In the genomic region with DNA sequence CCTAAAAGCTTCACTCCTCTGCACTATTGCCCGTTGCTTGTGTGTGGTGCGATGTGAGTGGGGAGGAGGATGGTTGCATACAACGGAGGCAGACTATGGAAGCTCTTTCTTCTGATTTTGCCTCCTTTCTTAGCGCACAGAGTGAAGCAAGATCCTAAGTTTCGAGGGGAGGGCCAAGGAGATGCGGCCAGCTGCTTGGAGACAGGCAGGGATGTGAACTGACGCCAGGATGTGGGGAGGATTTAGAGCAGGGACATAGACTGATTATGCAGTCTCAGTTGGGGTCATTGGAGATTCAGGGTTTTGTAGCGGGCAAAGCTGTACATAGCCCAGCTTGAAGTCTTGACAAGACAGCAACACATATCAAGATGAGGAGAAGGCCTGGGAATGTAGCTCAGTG, we compare ENCODE assay signal across 17 mouse cellular contexts. TPM values are rescaled to one million over a fixed set of nuclear protein-coding genes. Genes with fewer than 3 reads are reported as not detected.
DNase-seq lines count a peak whose midpoint lies in the region; ATAC-seq and TF ChIP-seq lines count a peak whose summit lies in the region.
"Had no signal": no experiment of that assay in that cellular context is flagged by ENCODE, and none has a peak within 500 bp of the region (broad histone marks: within the 10 kb centered on the region; RNA-seq: fewer than 3 reads in every experiment).

No protein-coding gene starts in this region.

- WGBS in heart, adult 2 months = 64% methylated on average over 8 of the region's 8 CpGs
- 69% methylated on average over 8 of the region's 8 CpGs for WGBS in kidney, embryonic 16.5 days
- WGBS in lung, postnatal 0 days = 57% methylated on average over 8 of the region's 8 CpGs

- no peaks in the 10 kb centered on the region for H3K79me2 ChIP-seq in heart, adult 2 months (replicated peaks; ENCODE audit: control insufficient read depth, insufficient read depth, low read length)

- H3K27ac ChIP-seq in heart, adult 2 months = peak overlapping the region; percentile 54
- no peak overlapping the region for H3K27ac ChIP-seq in kidney, embryonic 16.5 days (ENCODE audit: low read length)
- H3K27ac ChIP-seq in lung, postnatal 0 days (ENCODE audit: low read length) = no peak overlapping the region
- H3K27ac ChIP-seq: embryonic facial prominence, embryonic 15.5 days; forebrain, embryonic 10.5 days; hindbrain, embryonic 12.5 days had no signal

- intact Hi-C loops in heart, adult 2 months (cut with DNase I) = no loop called here
- intact Hi-C loops in heart, postnatal 36 days (cut with DNase I) = loop anchor here (5.0 kb wide), 1 partner anchor 119 kb away; the partner anchor contains the start of gene Itm2b

- H3K36me3 ChIP-seq in heart, adult 2 months (ENCODE audit: control insufficient read depth, insufficient read depth, low read length) = no peaks in the 10 kb centered on the region; the same call in 1 of the 2 replicates
- H3K36me3 ChIP-seq in kidney, embryonic 16.5 days (ENCODE audit: insufficient read depth, low read length) = no peaks in the 10 kb centered on the region
- no peaks in the 10 kb centered on the region for H3K36me3 ChIP-seq in lung, postnatal 0 days (ENCODE audit: insufficient read depth, low read length)
- H3K36me3 ChIP-seq: embryonic facial prominence, embryonic 15.5 days; forebrain, embryonic 10.5 days; heart, embryonic 12.5 days; hindbrain, embryonic 12.5 days had no signal

- TF ChIP-seq CTCF in heart, adult 2 months (IDR thresholded peaks at IDR 0.05) = no peak
- no peak for TF ChIP-seq CTCF in lung, postnatal 0 days (IDR thresholded peaks at IDR 0.05)

- no peak overlapping the region for H3K9ac ChIP-seq in heart, adult 2 months (ENCODE audit: low read depth, low read length)
- H3K9ac ChIP-seq in kidney, embryonic 16.5 days (replicated peaks; ENCODE audit: low read length) = no peak overlapping the region; the same call in 1 of the 2 replicates
- no peak overlapping the region for H3K9ac ChIP-seq in lung, postnatal 0 days (replicated peaks; ENCODE audit: low read depth)
- H3K9ac ChIP-seq: embryonic facial prominence, embryonic 15.5 days; heart, embryonic 12.5 days; hindbrain, embryonic 12.5 days had no signal

- H3K4me3 ChIP-seq in heart, adult 2 months = no peak overlapping the region
- H3K4me3 ChIP-seq in kidney, embryonic 16.5 days (ENCODE audit: low read length) = no peak overlapping the region
- no peak overlapping the region for H3K4me3 ChIP-seq in lung, postnatal 0 days (ENCODE audit: low read depth, low read length)
- H3K4me3 ChIP-seq: embryonic facial prominence, embryonic 15.5 days; erythroblast, embryonic 14.5 days; forebrain, embryonic 10.5 days; heart, embryonic 12.5 days; hindbrain, embryonic 12.5 days had no signal

- DNase-seq in heart, adult 2 months = no peak
- DNase-seq in heart, postnatal 36 days = no peak
- DNase-seq in kidney, postnatal 4 days = peak; percentile 22 to 40
- DNase-seq in lung, postnatal 36 days = peak; percentile 40
- no peak for DNase-seq in lung, postnatal 0 days (ENCODE audit: low spot score)
- DNase-seq: adrenal gland, postnatal 10 days; cerebellum, adult 11 months; cerebellum, adult 8-10 months; cerebellum, postnatal 14 days; embryo, embryonic 11 days had no signal

- no peak for TF ChIP-seq EP300 in heart, adult 2 months (IDR thresholded peaks at IDR 0.05; ENCODE audit: insufficient read depth, low read depth, low read length)
- TF ChIP-seq EP300 in lung, postnatal 0 days (IDR thresholded peaks at IDR 0.05) = no peak

- no peak for ATAC-seq in kidney, embryonic 16.5 days (ENCODE audit: low FRiP score, low TSS enrichment)
- no peak for ATAC-seq in lung, postnatal 0 days
- ATAC-seq: forebrain, embryonic 14.5 days had no signal

- H3K9me3 ChIP-seq in kidney, embryonic 16.5 days (ENCODE audit: low read length) = no peaks in the 10 kb centered on the region
- no peaks in the 10 kb centered on the region for H3K9me3 ChIP-seq in lung, postnatal 0 days (ENCODE audit: low read length)
- H3K9me3 ChIP-seq: embryonic facial prominence, embryonic 15.5 days; forebrain, embryonic 10.5 days; heart, embryonic 12.5 days; hindbrain, embryonic 12.5 days had no signal

- H3K27me3 ChIP-seq in heart, adult 2 months (ENCODE audit: control insufficient read depth, insufficient read depth, low read length) = no peaks in the 10 kb centered on the region
- H3K27me3 ChIP-seq in kidney, embryonic 16.5 days (ENCODE audit: insufficient read depth, low read length) = no peaks in the 10 kb centered on the region
- no peaks in the 10 kb centered on the region for H3K27me3 ChIP-seq in lung, postnatal 0 days (replicated peaks; ENCODE audit: insufficient read depth, low read length)
- H3K27me3 ChIP-seq: embryonic facial prominence, embryonic 15.5 days; heart, embryonic 12.5 days had no signal

- H3K4me2 ChIP-seq in kidney, embryonic 16.5 days (replicated peaks; ENCODE audit: low read depth, low read length) = no peak overlapping the region
- H3K4me2 ChIP-seq in lung, postnatal 0 days (replicated peaks; ENCODE audit: low read depth, low read length) = no peak overlapping the region
- H3K4me2 ChIP-seq: embryonic facial prominence, embryonic 15.5 days; heart, embryonic 12.5 days; hindbrain, embryonic 12.5 days had no signal

- no peak for TF ChIP-seq POLR2A in heart, adult 2 months (IDR thresholded peaks at IDR 0.05; ENCODE audit: insufficient read depth, low read depth, low read length)

- H3K4me1 ChIP-seq in heart, adult 2 months (ENCODE audit: control insufficient read depth, insufficient read depth, low read length) = peaks cover 17% of the 10 kb centered on the region
- peaks cover 14% of the 10 kb centered on the region for H3K4me1 ChIP-seq in kidney, embryonic 16.5 days (ENCODE audit: insufficient read depth, low read length)
- H3K4me1 ChIP-seq in lung, postnatal 0 days (ENCODE audit: insufficient read depth, low read depth, low read length) = peaks cover 11% of the 10 kb centered on the region; the same call in 1 of the 2 replicates

RNA-seq across cellular contexts. Expression of gene Med4, which starts 3.5 kb away (rescaled TPM):
- 10 to 100 TPM; 19.5 to 23.5 TPM for total RNA-seq in heart, adult 2 months (2021)
- 12.5 and 18.2 TPM in 2 replicates for polyA plus RNA-seq in heart, adult 2 months (2012; rRNA removed)
- 10 to 100 TPM; 21.4 to 23.9 TPM for total RNA-seq in heart, postnatal 36 days (2021)
- polyA plus RNA-seq in kidney, embryonic 16.5 days (2015; fragmentation: Nextera tagmentation; extraction: Ambion mirVana) = 93.2 and 94.5 TPM in 2 replicates
- 52.8 and 56.1 TPM in 2 replicates for polyA plus RNA-seq in lung, postnatal 0 days (2015; fragmentation: Nextera tagmentation; extraction: Ambion mirVana)

RNA-seq across cellular contexts. Expression of gene Sucla2, which starts 18.8 kb away (rescaled TPM):
- total RNA-seq in heart, adult 2 months (2021) = 100 to 1,000 TPM; 693 to 811 TPM
- 125 and 246 TPM in 2 replicates for polyA plus RNA-seq in heart, adult 2 months (2012; rRNA removed)
- total RNA-seq in heart, postnatal 36 days (2021) = 100 to 1,000 TPM; 830 to 889 TPM
- polyA plus RNA-seq in kidney, embryonic 16.5 days (2015; fragmentation: Nextera tagmentation; extraction: Ambion mirVana) = 128 and 139 TPM in 2 replicates
- 80.2 and 84.7 TPM in 2 replicates for polyA plus RNA-seq in lung, postnatal 0 days (2015; fragmentation: Nextera tagmentation; extraction: Ambion mirVana)

RNA-seq across cellular contexts. Expression of gene Nudt15, which starts 41.8 kb away (rescaled TPM):
- total RNA-seq in heart, adult 2 months (2021) = 1 to 10 TPM; 7.3 to 8.6 TPM
- polyA plus RNA-seq in heart, adult 2 months (2012; rRNA removed) = 3.2 and 5.9 TPM in 2 replicates
- 1 to 10 TPM; 6.1 to 7.6 TPM for total RNA-seq in heart, postnatal 36 days (2021)
- 8.5 and 9.5 TPM in 2 replicates for polyA plus RNA-seq in kidney, embryonic 16.5 days (2015; fragmentation: Nextera tagmentation; extraction: Ambion mirVana)
- polyA plus RNA-seq in lung, postnatal 0 days (2015; fragmentation: Nextera tagmentation; extraction: Ambion mirVana) = 2.5 and 2.7 TPM in 2 replicates

Comparison
In these comparisons a context has a peak if more than half of its experiments do, and no peak if none do; other contexts are left out.
1. DNase-seq: peak in kidney, postnatal 4 days (2 of 2) and lung, postnatal 36 days (single experiment); none in heart, adult 2 months (0 of 2), heart, postnatal 36 days (0 of 2) and lung, postnatal 0 days (single experiment).